Mouse (Mus musculus) right cerebral cortex, postnatal 36 days (tissue): ENCODE results near the gene Dgcr8.

ENCODE experiments used
- DNase-seq, 2 experiments: peaks; one replicate each; pipeline ENCODE4 v3.0.0; 2022; ENCODE audit warnings: low spot score in 2 of 2, mixed read lengths in 1 of 2

Gene Dgcr8

GRCm38 (mm10) chr16:18249364-18249967 lies 39.6 kb downstream of the Dgcr8 start:
- DNase-seq = no peak

GRCm38 (mm10) chr16:18248433-18249363 lies 40.3 kb downstream of the Dgcr8 start, which contains the start of the genes Trmt2a and Ranbp1:
Gene Trmt2a (plus strand): TSS chr16:18248679.
Gene Ranbp1 (minus strand): TSS chr16:18248732.
- peak; percentile 99 for DNase-seq

- no peak for DNase-seq
These were observed 41.3 kb downstream of the Dgcr8 start for GRCm38 (mm10) chr16:18247521-18248399.

GRCm38 (mm10) chr16:18241581-18241980 lies 47.5 kb downstream of the Dgcr8 start:
- no peak for DNase-seq

GRCm38 (mm10) chr16:18236676-18237501 lies 52.2 kb downstream of the Dgcr8 start:
- no peak for DNase-seq

- peak in 1 of 2 experiments; percentile 66 for DNase-seq
These were observed 53.5 kb downstream of the Dgcr8 start for GRCm38 (mm10) chr16:18235389-18236065.

GRCm38 (mm10) chr16:18234671-18235388 lies 54.2 kb downstream of the Dgcr8 start, which contains the start of gene Zdhhc8:
Gene Zdhhc8 (minus strand): TSS chr16:18235136.
- peak; percentile 78 for DNase-seq

GRCm38 (mm10) chr16:18233919-18234670 lies 55.0 kb downstream of the Dgcr8 start:
- DNase-seq = no peak

- DNase-seq = no peak
These were observed 55.6 kb downstream of the Dgcr8 start for GRCm38 (mm10) chr16:18233451-18233850.

- DNase-seq = no peak
These were observed 57.6 kb downstream of the Dgcr8 start for GRCm38 (mm10) chr16:18231451-18231850.

GRCm38 (mm10) chr16:18231047-18231446 lies 58.0 kb downstream of the Dgcr8 start:
- no peak for DNase-seq

GRCm38 (mm10) chr16:18230617-18231016 lies 58.4 kb downstream of the Dgcr8 start:
- no peak for DNase-seq

- peak; percentile 89 to 92 for DNase-seq
These were observed 59.4 kb downstream of the Dgcr8 start for GRCm38 (mm10) chr16:18229622-18230021.

- DNase-seq = no peak
These were observed 60.2 kb downstream of the Dgcr8 start for GRCm38 (mm10) chr16:18228856-18229255.

GRCm38 (mm10) chr16:18227897-18228422 lies 61.1 kb downstream of the Dgcr8 start:
- no peak for DNase-seq

GRCm38 (mm10) chr16:18227187-18227586 lies 61.9 kb downstream of the Dgcr8 start:
- DNase-seq = no peak

- DNase-seq = no peak
These were observed 66.9 kb downstream of the Dgcr8 start for GRCm38 (mm10) chr16:18222188-18222587.

GRCm38 (mm10) chr16:18221543-18221898 lies 67.5 kb downstream of the Dgcr8 start:
- no peak for DNase-seq
